Mouse (Mus musculus): ENCODE measurements at regions not wholly inside any gene's neighbourhood (a gene's known extent, or its start where the extent isn't known, plus 50 kb on each side); places are given as distances from the start of the nearest gene placed in this dataset.

DNA sequence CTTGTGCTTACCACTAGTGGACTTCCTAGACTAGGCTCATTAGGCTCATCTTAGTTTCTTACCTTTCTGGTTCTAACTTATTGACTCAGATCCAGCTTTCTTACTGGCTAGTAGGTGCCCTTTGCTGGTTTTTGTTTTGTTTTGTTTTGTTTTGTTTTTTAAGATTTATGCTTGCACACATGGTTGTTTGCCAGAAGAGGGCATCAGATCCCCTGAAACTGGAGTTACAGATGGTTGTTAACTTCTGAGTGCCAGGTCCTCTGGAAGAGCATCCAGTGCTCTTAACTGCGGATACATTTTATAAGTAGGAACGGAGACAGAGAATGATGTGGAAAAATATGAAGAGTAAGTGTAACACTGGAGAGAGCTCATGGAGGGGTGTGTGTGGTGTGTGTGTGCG is 253.1 kb downstream of the Dysf start:
- DNase-seq (ENCODE audit: low spot score) = no peak
